Mouse (Mus musculus) neutrophil, adult 83 days (primary cell): ENCODE data around the gene Pclo. TPM values are rescaled to one million over a fixed set of nuclear protein-coding genes. Genes with fewer than 3 reads are reported as not detected.

Source experiments
- total RNA-seq, 2 experiments: library from RNA; stranded (reverse); gene quantifications; one replicate each; pipeline ENCODE4 v1.2.4; 2023

Gene Pclo
- not detected for total RNA-seq

DNA sequence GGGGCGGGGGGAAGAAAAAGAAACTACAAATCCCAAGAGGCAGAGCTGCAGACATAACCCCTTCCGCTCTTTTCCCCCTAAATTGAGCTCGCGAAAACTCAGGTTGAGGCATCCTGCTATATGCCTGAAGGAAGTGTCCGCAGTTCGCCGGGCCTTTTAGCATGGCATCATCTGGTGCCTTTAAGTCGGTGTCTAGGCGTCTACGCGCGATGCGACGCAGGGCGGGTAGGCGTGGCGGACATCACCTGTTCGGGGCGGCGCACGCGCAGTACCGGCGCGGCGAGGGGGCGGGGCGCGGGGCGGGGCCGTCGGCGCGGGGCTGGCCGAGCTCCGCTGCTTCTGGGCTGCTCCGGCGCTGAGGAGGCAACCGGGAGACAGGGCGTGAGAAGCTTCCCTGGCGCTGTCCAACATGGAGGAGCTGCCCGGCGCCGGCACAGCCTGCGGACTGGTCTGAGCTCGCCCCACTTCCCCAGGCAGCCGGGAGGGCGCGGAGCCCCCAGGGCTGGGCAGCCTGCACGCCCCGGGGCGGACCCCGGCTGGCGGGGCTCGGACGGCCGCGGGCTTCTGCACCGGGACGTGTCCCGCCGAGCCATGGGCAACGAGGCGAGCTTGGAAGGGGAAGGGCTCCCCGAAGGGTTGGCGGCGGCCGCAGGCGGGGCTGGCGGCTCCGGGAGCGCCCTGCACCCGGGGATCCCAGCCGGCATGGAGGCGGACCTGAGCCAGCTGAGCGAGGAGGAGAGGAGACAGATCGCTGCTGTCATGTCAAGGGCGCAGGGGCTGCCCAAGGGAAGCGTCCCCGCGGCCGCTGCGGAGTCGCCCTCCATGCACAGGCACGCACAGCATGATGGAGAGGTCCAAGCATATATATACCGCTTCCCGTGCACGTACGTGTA lies at the start of gene Pclo:
Pclo (plus strand) TSS at position 288 of the 893 bp plus-strand sequence.

